Mouse (Mus musculus): Measurements from ENCODE around the gene Dock9. TPM values are rescaled to one million over a fixed set of nuclear protein-coding genes. Genes with fewer than 3 reads are reported as not detected.

Gene Dock9
- polyA plus RNA-seq, 1 experiment from 2014 or later = 6.6 TPM

DNA sequence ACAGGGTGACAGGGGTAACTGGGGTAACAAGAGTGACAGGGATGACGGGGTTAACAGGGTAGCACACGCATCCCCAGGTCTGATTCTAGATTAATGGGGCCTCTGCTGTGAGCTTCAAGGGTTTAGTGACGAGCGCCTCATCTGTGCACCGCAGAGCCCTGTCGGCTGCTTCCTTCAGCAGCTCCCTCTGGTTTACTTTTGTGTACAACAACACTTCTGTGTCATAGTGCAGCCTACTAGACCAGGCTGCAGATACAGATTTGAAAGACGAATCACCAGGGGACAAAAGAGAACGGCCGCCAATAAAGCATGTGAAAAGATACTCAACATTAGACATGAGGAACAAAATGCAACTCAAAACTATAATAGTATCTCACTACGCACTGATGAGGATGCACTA, 48.6 kb downstream of the Dock9 start:
- no peaks in the 10 kb centered on the region for H3K9me3 ChIP-seq
- no peak overlapping the region for H3K4me3 ChIP-seq
- H3K27me3 ChIP-seq (ENCODE audit: insufficient read depth, poor library complexity, severe bottlenecking) = no peaks in the 10 kb centered on the region
- 0 out of 2 replicates have a peak, but pooled peaks cover under 1% of the 10 kb centered on the region for H3K4me1 ChIP-seq
- H3K27ac ChIP-seq = no peak overlapping the region
- no peak for DNase-seq (ENCODE audit: low spot score)
- 79% methylated on average over 10 of the region's 10 CpGs for WGBS
- no peaks in the 10 kb centered on the region for H3K36me3 ChIP-seq

DNA sequence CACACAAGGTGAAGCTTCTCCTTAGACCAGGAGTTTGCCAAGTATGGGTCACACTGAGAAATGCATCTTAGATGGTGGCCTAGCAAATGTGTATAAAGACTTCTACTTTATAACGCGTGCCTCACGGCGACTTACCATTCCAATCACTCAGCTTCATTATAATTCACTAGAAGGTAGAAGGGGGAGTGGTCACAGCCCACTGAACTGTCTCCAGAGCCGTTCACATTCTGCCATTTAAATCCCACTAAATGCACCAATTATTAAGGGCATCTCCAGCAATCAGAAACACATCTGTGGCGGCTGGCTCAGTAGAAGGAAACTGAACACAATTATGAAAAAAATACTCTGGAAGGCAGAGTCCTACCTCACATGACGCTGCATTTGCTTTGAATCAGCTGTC, 50.3 kb downstream of the Dock9 start:
- Histone ChIP-seq H3K27me3 (ENCODE audit: insufficient read depth, poor library complexity, severe bottlenecking) (no peaks in the 10 kb centered on the region), H3K9me3 (no peaks in the 10 kb centered on the region), H3K36me3 (no peaks in the 10 kb centered on the region), H3K4me3 (no peak overlapping the region), H3K4me1 (peaks cover 5% of the 10 kb centered on the region; the same call in 1 of the 2 replicates), H3K27ac (no peak overlapping the region)
- 88% methylated on average over 7 of the region's 7 CpGs for WGBS
- no peak for DNase-seq (ENCODE audit: low spot score)

- Histone ChIP-seq H3K4me3 (no peak overlapping the region), H3K27me3 (ENCODE audit: insufficient read depth, poor library complexity, severe bottlenecking) (no peaks in the 10 kb centered on the region), H3K4me1 (peaks cover 10% of the 10 kb centered on the region; the same call in 1 of the 2 replicates), H3K27ac (no peak overlapping the region), H3K36me3 (no peaks in the 10 kb centered on the region; the same call in 1 of the 2 replicates), H3K9me3 (no peaks in the 10 kb centered on the region)
- no peak for DNase-seq (ENCODE audit: low spot score)
- WGBS = 76% methylated on average over 9 of the region's 9 CpGs
Measured at GRCm38 (mm10) chr14:121743787-121744417, 53.7 kb downstream of the Dock9 start.

GRCm38 (mm10) chr14:121738431-121739403, 58.9 kb downstream of the Dock9 start:
- Histone ChIP-seq H3K4me1 (peaks cover 23% of the 10 kb centered on the region), H3K4me3 (no peak overlapping the region), H3K9me3 (no peaks in the 10 kb centered on the region), H3K27me3 (ENCODE audit: insufficient read depth, poor library complexity, severe bottlenecking) (no peaks in the 10 kb centered on the region), H3K27ac (no peak overlapping the region), H3K36me3 (no peaks in the 10 kb centered on the region; the same call in 1 of the 2 replicates)
- no peak for DNase-seq (ENCODE audit: low spot score)
- 64% methylated on average over 24 of the region's 24 CpGs for WGBS

DNA sequence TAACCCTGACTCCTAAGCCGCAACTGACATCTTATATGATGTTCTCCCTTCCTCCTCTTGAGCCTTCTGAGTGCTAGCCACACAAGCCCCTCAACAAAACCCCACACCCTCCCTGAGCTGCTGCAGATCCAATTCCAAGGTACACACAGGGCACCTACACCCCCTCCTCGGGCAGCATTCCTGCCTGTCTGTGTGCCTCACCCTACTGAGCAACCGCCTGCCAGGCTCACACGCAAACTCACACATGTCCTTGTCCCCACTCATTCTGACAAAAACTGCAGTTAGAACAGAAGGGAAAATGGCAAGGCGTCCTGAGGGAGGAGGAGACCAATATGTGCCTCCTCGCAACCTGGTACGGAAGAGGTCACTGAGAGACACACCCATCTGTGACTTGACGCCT, 60.4 kb downstream of the Dock9 start:
- no peaks in the 10 kb centered on the region for H3K27me3 ChIP-seq (ENCODE audit: insufficient read depth, poor library complexity, severe bottlenecking)
- WGBS = 82% methylated on average over 8 of the region's 8 CpGs
- H3K27ac ChIP-seq = no peak overlapping the region
- no peaks in the 10 kb centered on the region; the same call in 1 of the 2 replicates for H3K36me3 ChIP-seq
- no peak for DNase-seq (ENCODE audit: low spot score)
- no peak overlapping the region for H3K4me3 ChIP-seq
- no peaks in the 10 kb centered on the region for H3K9me3 ChIP-seq
- peaks cover 19% of the 10 kb centered on the region for H3K4me1 ChIP-seq

DNA sequence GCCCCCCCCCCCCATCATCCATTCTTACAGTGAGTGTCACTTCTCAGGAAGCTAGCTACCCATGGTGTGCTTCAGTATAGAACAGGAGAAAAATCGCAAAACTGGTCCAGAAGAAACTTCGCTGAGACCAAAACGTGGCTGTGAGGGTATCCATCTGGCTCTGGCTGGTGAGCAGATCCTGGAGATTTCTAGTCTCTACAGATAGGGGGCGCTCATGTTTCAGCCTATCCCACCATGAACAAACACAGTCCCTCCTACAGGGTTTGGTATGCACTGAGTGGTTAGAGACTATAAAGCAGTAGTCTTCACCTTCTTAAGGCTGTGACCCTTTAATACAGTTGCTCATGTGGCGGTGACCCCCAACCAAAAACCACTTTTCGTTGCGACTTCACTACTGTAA, 62.0 kb downstream of the Dock9 start:
- WGBS = 56% methylated on average over 7 of the region's 7 CpGs
- Histone ChIP-seq H3K9me3 (no peaks in the 10 kb centered on the region), H3K4me3 (no peak overlapping the region), H3K27me3 (ENCODE audit: insufficient read depth, poor library complexity, severe bottlenecking) (no peaks in the 10 kb centered on the region), H3K36me3 (no peaks in the 10 kb centered on the region), H3K4me1 (peaks cover 30% of the 10 kb centered on the region), H3K27ac (no peak overlapping the region)
- no peak for DNase-seq (ENCODE audit: low spot score)

- H3K4me3 ChIP-seq = no peak overlapping the region
- no peaks in the 10 kb centered on the region for H3K36me3 ChIP-seq
- no peaks in the 10 kb centered on the region for H3K27me3 ChIP-seq (ENCODE audit: insufficient read depth, poor library complexity, severe bottlenecking)
- WGBS = 75% methylated on average over 7 of the region's 7 CpGs
- no peak overlapping the region for H3K27ac ChIP-seq
- no peaks in the 10 kb centered on the region for H3K9me3 ChIP-seq
- peaks cover 31% of the 10 kb centered on the region for H3K4me1 ChIP-seq
- no peak for DNase-seq (ENCODE audit: low spot score)
Measured at GRCm38 (mm10) chr14:121734217-121734616, 63.4 kb downstream of the Dock9 start.

DNA sequence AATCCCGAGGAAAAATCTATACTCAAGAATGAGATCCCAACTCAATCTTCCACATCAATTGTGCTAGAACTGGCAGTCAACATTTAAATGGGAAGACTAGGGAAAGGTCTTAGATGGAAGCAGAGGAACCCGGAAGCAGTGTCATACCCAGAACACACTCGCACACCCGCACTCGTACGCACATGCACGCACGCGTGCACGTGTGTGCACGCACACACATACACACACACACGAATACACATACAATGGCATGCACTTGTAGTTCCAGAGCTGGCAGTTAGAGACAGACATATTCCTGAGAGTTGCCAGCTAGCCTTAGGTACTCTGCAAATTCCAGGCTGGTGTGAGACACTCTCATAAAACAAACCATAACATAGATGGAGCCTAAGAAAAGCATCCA, 63.9 kb downstream of the Dock9 start:
- Histone ChIP-seq H3K4me3 (no peak overlapping the region), H3K36me3 (no peaks in the 10 kb centered on the region), H3K4me1 (peaks cover 31% of the 10 kb centered on the region), H3K27me3 (ENCODE audit: insufficient read depth, poor library complexity, severe bottlenecking) (no peaks in the 10 kb centered on the region), H3K27ac (no peak overlapping the region), H3K9me3 (no peaks in the 10 kb centered on the region)
- 96% methylated on average over 12 of the region's 12 CpGs for WGBS
- no peak for DNase-seq (ENCODE audit: low spot score)

- Histone ChIP-seq H3K27me3 (ENCODE audit: insufficient read depth, poor library complexity, severe bottlenecking) (no peaks in the 10 kb centered on the region), H3K4me3 (peak overlapping the region; percentile 27), H3K36me3 (no peaks in the 10 kb centered on the region), H3K9me3 (no peaks in the 10 kb centered on the region), H3K27ac (peak overlapping the region; percentile 72), H3K4me1 (peaks cover 25% of the 10 kb centered on the region)
- 30% methylated on average over 8 of the region's 8 CpGs for WGBS
- no peak for DNase-seq (ENCODE audit: low spot score)
Measured at GRCm38 (mm10) chr14:121732196-121732595, 65.4 kb downstream of the Dock9 start.

GRCm38 (mm10) chr14:121731688-121732168, 65.9 kb downstream of the Dock9 start:
- H3K9me3 ChIP-seq = no peaks in the 10 kb centered on the region
- 26% methylated on average over 6 of the region's 6 CpGs for WGBS
- peak; percentile 92 for DNase-seq (ENCODE audit: low spot score)
- H3K27ac ChIP-seq = peak overlapping the region; percentile 72; the same call in 1 of the 2 replicates
- no peaks in the 10 kb centered on the region for H3K27me3 ChIP-seq (ENCODE audit: insufficient read depth, poor library complexity, severe bottlenecking)
- no peaks in the 10 kb centered on the region for H3K36me3 ChIP-seq
- peaks cover 25% of the 10 kb centered on the region for H3K4me1 ChIP-seq
- H3K4me3 ChIP-seq = peak overlapping the region; percentile 27

DNA sequence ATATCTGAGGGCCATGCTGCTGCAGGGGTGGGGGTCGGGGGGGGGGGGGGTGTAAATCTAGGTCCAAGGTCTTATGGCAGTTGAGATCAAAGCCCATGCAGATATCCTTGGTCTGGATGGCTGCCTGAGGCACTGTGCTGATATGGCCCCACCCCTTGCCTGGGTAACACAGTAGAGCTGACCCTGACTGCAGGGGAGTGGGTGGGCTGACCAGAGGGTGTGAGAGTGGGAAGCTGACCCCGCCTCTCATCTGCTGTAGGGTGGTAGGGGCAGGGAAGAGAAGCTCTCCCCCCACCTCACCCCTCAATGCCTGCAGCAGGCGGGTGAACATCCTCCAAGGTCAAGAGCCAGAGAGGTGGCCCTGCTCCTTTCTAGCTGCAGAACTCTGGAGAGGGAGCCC, 66.7 kb downstream of the Dock9 start:
- WGBS = 61% methylated on average over 3 of the region's 3 CpGs
- Histone ChIP-seq H3K27ac (peak overlapping the region; percentile 38; the same call in 1 of the 2 replicates), H3K27me3 (ENCODE audit: insufficient read depth, poor library complexity, severe bottlenecking) (no peaks in the 10 kb centered on the region), H3K36me3 (no peaks in the 10 kb centered on the region), H3K4me3 (no peak overlapping the region), H3K9me3 (no peaks in the 10 kb centered on the region), H3K4me1 (peaks cover 25% of the 10 kb centered on the region)
- no peak for DNase-seq (ENCODE audit: low spot score)

DNA sequence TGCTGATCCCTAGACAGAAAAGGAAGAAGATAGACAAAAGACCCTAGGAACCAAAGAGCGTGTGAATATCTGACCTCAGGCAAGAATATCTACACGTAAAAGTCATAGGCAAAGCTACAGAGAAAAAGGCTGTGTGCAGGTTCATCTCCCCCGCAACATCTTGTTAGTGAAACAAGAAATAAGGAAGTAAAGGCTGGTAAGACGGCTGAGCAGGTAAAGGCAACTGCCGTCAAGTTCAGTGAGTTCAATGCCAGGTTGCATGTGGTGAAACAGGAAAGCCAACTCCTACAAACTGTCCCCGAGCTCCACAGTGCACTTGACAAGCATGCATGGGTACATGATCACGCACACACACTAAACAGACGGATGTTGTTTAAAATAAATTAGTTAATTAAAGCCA, 69.6 kb downstream of the Dock9 start:
- H3K9me3 ChIP-seq = no peaks in the 10 kb centered on the region
- H3K4me1 ChIP-seq = peaks cover 28% of the 10 kb centered on the region
- WGBS = 83% methylated on average over 8 of the region's 8 CpGs
- no peak overlapping the region for H3K4me3 ChIP-seq
- no peak for DNase-seq (ENCODE audit: low spot score)
- H3K27ac ChIP-seq = no peak overlapping the region
- H3K27me3 ChIP-seq (ENCODE audit: insufficient read depth, poor library complexity, severe bottlenecking) = no peaks in the 10 kb centered on the region
- H3K36me3 ChIP-seq = no peaks in the 10 kb centered on the region

- Histone ChIP-seq H3K9me3 (no peaks in the 10 kb centered on the region), H3K27me3 (ENCODE audit: insufficient read depth, poor library complexity, severe bottlenecking) (no peaks in the 10 kb centered on the region), H3K4me1 (peaks cover 25% of the 10 kb centered on the region), H3K27ac (no peak overlapping the region), H3K4me3 (no peak overlapping the region), H3K36me3 (no peaks in the 10 kb centered on the region)
- WGBS = 85% methylated on average over 8 of the region's 8 CpGs
- peak; percentile 66 for DNase-seq (ENCODE audit: low spot score)
Measured at GRCm38 (mm10) chr14:121724501-121724900, 73.1 kb downstream of the Dock9 start.

Data from heart, embryonic 10.5 days (tissue).